14 mouse cellular contexts compared by ENCODE assay signal in genomic region chr9:92567474-92567873, GRCm38 (mm10).
"Had no signal": no experiment of that assay in that cellular context is flagged by ENCODE, and none has a peak within 500 bp of the region (broad histone marks: within the 10 kb centered on the region; RNA-seq: fewer than 3 reads in every experiment).

No protein-coding gene starts in this region.

- H3K27ac ChIP-seq: liver, embryonic 14.5 days; lung, embryonic 15.5 days; midbrain, embryonic 13.5 days; midbrain, embryonic 15.5 days; neural tube, embryonic 12.5 days; stomach, embryonic 15.5 days; stomach, postnatal 0 days had no signal

- H3K4me3 ChIP-seq: lung, embryonic 15.5 days; midbrain, embryonic 13.5 days; midbrain, embryonic 15.5 days; neural tube, embryonic 12.5 days; stomach, embryonic 15.5 days had no signal

- H3K36me3 ChIP-seq: lung, embryonic 15.5 days; midbrain, embryonic 13.5 days; midbrain, embryonic 15.5 days; neural tube, embryonic 12.5 days; stomach, embryonic 15.5 days had no signal

- H3K27me3 ChIP-seq: lung, embryonic 15.5 days; midbrain, embryonic 13.5 days; midbrain, embryonic 15.5 days; neural tube, embryonic 12.5 days; stomach, embryonic 15.5 days had no signal

- H3K9me3 ChIP-seq: lung, embryonic 15.5 days; midbrain, embryonic 15.5 days; neural tube, embryonic 12.5 days; stomach, embryonic 15.5 days had no signal

- H3K4me2 ChIP-seq: lung, embryonic 15.5 days; midbrain, embryonic 11.5 days; midbrain, embryonic 13.5 days; midbrain, embryonic 15.5 days; neural tube, embryonic 12.5 days; stomach, embryonic 15.5 days had no signal

- ATAC-seq: midbrain, embryonic 13.5 days; midbrain, embryonic 15.5 days had no signal

- H3K9ac ChIP-seq: liver, embryonic 14.5 days; lung, embryonic 15.5 days; midbrain, embryonic 13.5 days; midbrain, embryonic 15.5 days; neural tube, embryonic 12.5 days; stomach, embryonic 15.5 days had no signal

- DNase-seq: lung, postnatal 14 days; lung, postnatal 4 days; right cerebral cortex, postnatal 14 days; thymus, adult 2 months; thymus, postnatal 25 days; thymus, postnatal 4 days had no signal

- H3K4me1 ChIP-seq: midbrain, embryonic 13.5 days; midbrain, embryonic 15.5 days; neural tube, embryonic 12.5 days had no signal
